Mouse (Mus musculus): Measurements from ENCODE around the gene Dot1l. TPM values are rescaled to one million over a fixed set of nuclear protein-coding genes. Genes with fewer than 3 reads are reported as not detected.

Gene Dot1l
- total RNA-seq, 2 experiments from 2014 or later, result 62.1 TPM

GRCm38 (mm10) chr10:80757717-80758116 is 2.7 kb downstream of the Dot1l start:
- intact Hi-C loops (cut with DNase I), result no loop called here
- DNase-seq, result peak; percentile 63

GRCm38 (mm10) chr10:80758651-80759050 is 3.6 kb downstream of the Dot1l start:
- intact Hi-C loops (cut with DNase I), result no loop called here
- no peak for DNase-seq

- intact Hi-C loops (cut with DNase I), result no loop called here
- DNase-seq, result no peak
Measured at GRCm38 (mm10) chr10:80760596-80761524, 5.9 kb downstream of the Dot1l start.

GRCm38 (mm10) chr10:80761821-80762220 is 6.8 kb downstream of the Dot1l start:
- DNase-seq, result no peak
- intact Hi-C loops (cut with DNase I), result no loop called here

- intact Hi-C loops (cut with DNase I), result no loop called here
- DNase-seq, result no peak
Measured at GRCm38 (mm10) chr10:80763502-80763901, 8.5 kb downstream of the Dot1l start.

GRCm38 (mm10) chr10:80765746-80766145 is 10.7 kb downstream of the Dot1l start:
- intact Hi-C loops (cut with DNase I), result no loop called here

GRCm38 (mm10) chr10:80766161-80766815 is 11.3 kb downstream of the Dot1l start:
- DNase-seq, result no peak
- intact Hi-C loops (cut with DNase I), result no loop called here

More at GRCm38 (mm10) chr10:80765746-80766145, 10.7 kb downstream of the Dot1l start:
- DNase-seq, result no peak

GRCm38 (mm10) chr10:80768365-80768764 is 13.4 kb downstream of the Dot1l start:
- intact Hi-C loops (cut with DNase I), result no loop called here
- DNase-seq, result no peak

- intact Hi-C loops (cut with DNase I), result no loop called here
- DNase-seq, result no peak
Measured at GRCm38 (mm10) chr10:80773816-80774215, 18.8 kb downstream of the Dot1l start.

- intact Hi-C loops (cut with DNase I), result no loop called here
- peak; percentile 83 for DNase-seq
Measured at GRCm38 (mm10) chr10:80774549-80774948, 19.5 kb downstream of the Dot1l start.

- no peak for DNase-seq
- intact Hi-C loops (cut with DNase I), result no loop called here
Measured at GRCm38 (mm10) chr10:80774981-80775380, 20.0 kb downstream of the Dot1l start.

- no peak for DNase-seq
- intact Hi-C loops (cut with DNase I), result no loop called here
Measured at GRCm38 (mm10) chr10:80775731-80776130, 20.7 kb downstream of the Dot1l start.

- no peak for DNase-seq
- intact Hi-C loops (cut with DNase I), result no loop called here
Measured at GRCm38 (mm10) chr10:80776358-80776869, 21.4 kb downstream of the Dot1l start.

GRCm38 (mm10) chr10:80777123-80777522 is 22.1 kb downstream of the Dot1l start:
- DNase-seq, result no peak
- intact Hi-C loops (cut with DNase I), result no loop called here

GRCm38 (mm10) chr10:80779565-80779964 is 24.6 kb downstream of the Dot1l start:
- DNase-seq, result no peak
- intact Hi-C loops (cut with DNase I), result no loop called here

- no peak for DNase-seq
- intact Hi-C loops (cut with DNase I), result no loop called here
Measured at GRCm38 (mm10) chr10:80784302-80784701, 29.3 kb downstream of the Dot1l start.

GRCm38 (mm10) chr10:80784871-80785270 is 29.9 kb downstream of the Dot1l start:
- intact Hi-C loops (cut with DNase I), result loop anchor here (5.0 kb wide), 1 partner anchor 78 kb away; no protein-coding TSS in a partner anchor
- no peak for DNase-seq

GRCm38 (mm10) chr10:80785963-80786362 is 31.0 kb downstream of the Dot1l start:
- intact Hi-C loops (cut with DNase I), result loop anchor here (5.0 kb wide), 1 partner anchor 79 kb away; no protein-coding TSS in a partner anchor
- no peak for DNase-seq

- intact Hi-C loops (cut with DNase I), result loop anchor here (5.0 kb wide), 1 partner anchor 80 kb away; no protein-coding TSS in a partner anchor
- no peak for DNase-seq
Measured at GRCm38 (mm10) chr10:80787517-80787916, 32.5 kb downstream of the Dot1l start.

GRCm38 (mm10) chr10:80790761-80791404 is 35.9 kb downstream of the Dot1l start:
- intact Hi-C loops (cut with DNase I), result no loop called here
- no peak for DNase-seq
